9 mouse cellular contexts compared by ENCODE assay signal in genomic region chr9:107698611-107699190, GRCm38 (mm10). TPM values are rescaled to one million over a fixed set of nuclear protein-coding genes. Genes with fewer than 3 reads are reported as not detected.
DNase-seq lines count a peak whose midpoint lies in the region; ATAC-seq and TF ChIP-seq lines count a peak whose summit lies in the region.
"Had no signal": no experiment of that assay in that cellular context is flagged by ENCODE, and none has a peak within 500 bp of the region (broad histone marks: within the 10 kb centered on the region; RNA-seq: fewer than 3 reads in every experiment).

No protein-coding gene starts in this region.

- H3K4me1 ChIP-seq in liver, embryonic 11.5 days (replicated peaks; ENCODE audit: control insufficient read depth, insufficient read depth, low read length), result peaks cover 38% of the 10 kb centered on the region
- H3K4me1 ChIP-seq in liver, embryonic 12.5 days, result peaks cover 32% of the 10 kb centered on the region
- peaks cover 67% of the 10 kb centered on the region for H3K4me1 ChIP-seq in intestine, embryonic 14.5 days (replicated peaks; ENCODE audit: control insufficient read depth, insufficient read depth, low read length)
- H3K4me1 ChIP-seq in lung, postnatal 0 days (ENCODE audit: insufficient read depth, low read depth, low read length), result peaks cover 73% of the 10 kb centered on the region

- no peaks in the 10 kb centered on the region for H3K36me3 ChIP-seq in liver, embryonic 11.5 days (ENCODE audit: control insufficient read depth, insufficient read depth, low read length)
- no peaks in the 10 kb centered on the region for H3K36me3 ChIP-seq in liver, embryonic 12.5 days
- 0 out of 2 replicates have a peak, but pooled peaks cover 2% of the 10 kb centered on the region for H3K36me3 ChIP-seq in intestine, embryonic 14.5 days (ENCODE audit: control insufficient read depth, insufficient read depth, low read length)
- no peaks in the 10 kb centered on the region for H3K36me3 ChIP-seq in lung, postnatal 0 days (ENCODE audit: insufficient read depth, low read length)

- peak; percentile 58; the same call in 1 of the 2 replicates for TF ChIP-seq EP300 in lung, postnatal 0 days (IDR thresholded peaks at IDR 0.05)

- 0 out of 2 replicates have a peak overlapping the region, but pooled peaks have one; percentile 14 for H3K9ac ChIP-seq in liver, embryonic 11.5 days (ENCODE audit: low read depth, low read length)
- no peak overlapping the region for H3K9ac ChIP-seq in liver, embryonic 12.5 days
- H3K9ac ChIP-seq in intestine, embryonic 14.5 days (ENCODE audit: low read length), result 0 out of 2 replicates have a peak overlapping the region, but pooled peaks have one; percentile 0
- H3K9ac ChIP-seq in lung, postnatal 0 days (replicated peaks; ENCODE audit: low read depth), result peak overlapping the region; percentile 6; the same call in 1 of the 2 replicates

- peak overlapping the region; percentile 49 for H3K27ac ChIP-seq in liver, embryonic 11.5 days (ENCODE audit: low read depth, low read length)
- no peak overlapping the region for H3K27ac ChIP-seq in liver, embryonic 12.5 days
- peak overlapping the region; percentile 69 for H3K27ac ChIP-seq in intestine, embryonic 14.5 days (ENCODE audit: low read depth)
- peak overlapping the region; percentile 87 for H3K27ac ChIP-seq in lung, postnatal 0 days (ENCODE audit: low read length)

- ATAC-seq in liver, embryonic 11.5 days (replicated peaks; ENCODE audit: low FRiP score), result no peak
- ATAC-seq in liver, embryonic 12.5 days, result no peak
- no peak for ATAC-seq in intestine, embryonic 14.5 days (replicated peaks; ENCODE audit: low FRiP score, low TSS enrichment, low read depth)
- peak; percentile 20; the same call in 1 of the 2 replicates for ATAC-seq in lung, postnatal 0 days

- H3K4me2 ChIP-seq in liver, embryonic 11.5 days, result peak overlapping the region; percentile 21; the same call in 1 of the 2 replicates
- H3K4me2 ChIP-seq in liver, embryonic 12.5 days, result no peak overlapping the region
- H3K4me2 ChIP-seq in intestine, embryonic 14.5 days (ENCODE audit: low read length), result peak overlapping the region; percentile 29
- 0 out of 2 replicates have a peak overlapping the region, but pooled peaks have one; percentile 6 for H3K4me2 ChIP-seq in lung, postnatal 0 days (replicated peaks; ENCODE audit: low read depth, low read length)

- DNase-seq in liver, embryonic 11.5 days (ENCODE audit: low spot score), result no peak
- DNase-seq in intestine, embryonic 14.5 days (ENCODE audit: low spot score), result no peak
- DNase-seq in lung, postnatal 0 days (ENCODE audit: low spot score), result peak; percentile 58
- peak; percentile 43 for DNase-seq in yolk sac, embryonic 10.5 days (ENCODE audit: low spot score)
- no peak for DNase-seq in frontal cortex, postnatal 14 days (ENCODE audit: low spot score in 2 of 2)
- no peak for DNase-seq in gastrocnemius, postnatal 4 days (ENCODE audit: low spot score in 2 of 2)
- no peak for DNase-seq in right cerebral cortex, adult 2 months (ENCODE audit: low spot score in 2 of 2)

- no peak overlapping the region for H3K4me3 ChIP-seq in liver, embryonic 11.5 days (ENCODE audit: low read depth, low read length)
- H3K4me3 ChIP-seq in liver, embryonic 12.5 days, result no peak overlapping the region
- H3K4me3 ChIP-seq in intestine, embryonic 14.5 days (ENCODE audit: low read depth, low read length), result 0 out of 2 replicates have a peak overlapping the region, but pooled peaks have one; percentile 6
- no peak overlapping the region for H3K4me3 ChIP-seq in lung, postnatal 0 days (ENCODE audit: low read depth, low read length)
- H3K4me3 ChIP-seq: erythroblast, embryonic 14.5 days had no signal

- H3K9me3 ChIP-seq in liver, embryonic 11.5 days (ENCODE audit: control insufficient read depth, low read length), result no peaks in the 10 kb centered on the region
- H3K9me3 ChIP-seq in liver, embryonic 12.5 days (replicated peaks), result no peaks in the 10 kb centered on the region
- no peaks in the 10 kb centered on the region for H3K9me3 ChIP-seq in intestine, embryonic 14.5 days (ENCODE audit: control insufficient read depth, low read length)
- no peaks in the 10 kb centered on the region for H3K9me3 ChIP-seq in lung, postnatal 0 days (ENCODE audit: low read length)

- TF ChIP-seq CTCF in lung, postnatal 0 days (IDR thresholded peaks at IDR 0.05), result peak; percentile 56

- WGBS in liver, embryonic 11.5 days, result 31% methylated on average over 14 of the region's 14 CpGs
- 40% methylated on average over 14 of the region's 14 CpGs for WGBS in liver, embryonic 12.5 days (ENCODE audit: insufficient replicate concordance)
- WGBS in intestine, embryonic 14.5 days, result 12% methylated on average over 14 of the region's 14 CpGs
- 9% methylated on average over 14 of the region's 14 CpGs for WGBS in lung, postnatal 0 days

- H3K27me3 ChIP-seq in liver, embryonic 11.5 days (replicated peaks; ENCODE audit: control insufficient read depth, insufficient read depth, low read length), result peaks cover 17% of the 10 kb centered on the region
- peaks cover 77% of the 10 kb centered on the region for H3K27me3 ChIP-seq in liver, embryonic 12.5 days (replicated peaks)
- no peaks in the 10 kb centered on the region for H3K27me3 ChIP-seq in intestine, embryonic 14.5 days (replicated peaks; ENCODE audit: control insufficient read depth, insufficient read depth, low read length)
- no peaks in the 10 kb centered on the region for H3K27me3 ChIP-seq in lung, postnatal 0 days (replicated peaks; ENCODE audit: insufficient read depth, low read length)

RNA-seq across cellular contexts. Expression of gene Sema3f, which starts 11.6 kb away (rescaled TPM):
- 5.9 and 6.2 TPM in 2 replicates for polyA plus RNA-seq in liver, embryonic 11.5 days (2014; fragmentation: Nextera tagmentation; extraction: Ambion mirVana)
- 3.9 and 4.2 TPM in 2 replicates for polyA plus RNA-seq in liver, embryonic 12.5 days (2016; fragmentation: Nextera tagmentation; extraction: Ambion mirVana)
- 16.2 and 16.3 TPM in 2 replicates for polyA plus RNA-seq in intestine, embryonic 14.5 days (2014; fragmentation: Nextera tagmentation; extraction: Ambion mirVana)
- polyA plus RNA-seq in lung, postnatal 0 days (2015; fragmentation: Nextera tagmentation; extraction: Ambion mirVana), result 23.4 and 24.9 TPM in 2 replicates
- total RNA-seq in gastrocnemius, postnatal 4 days (2021), result 10 to 100 TPM; 26.4 to 27.2 TPM
- polyA plus RNA-seq: erythroblast, embryonic 14.5 days had no signal

RNA-seq across cellular contexts. Expression of gene Gnat1, which starts 19.2 kb away (rescaled TPM):
- polyA plus RNA-seq in liver, embryonic 11.5 days (2014; fragmentation: Nextera tagmentation; extraction: Ambion mirVana), result 4.7 and 5.0 TPM in 2 replicates
- polyA plus RNA-seq in liver, embryonic 12.5 days (2016; fragmentation: Nextera tagmentation; extraction: Ambion mirVana), result 1.9 and 2.4 TPM in 2 replicates
- polyA plus RNA-seq in intestine, embryonic 14.5 days (2014; fragmentation: Nextera tagmentation; extraction: Ambion mirVana), result 1.7 and 2.6 TPM in 2 replicates
- polyA plus RNA-seq in lung, postnatal 0 days (2015; fragmentation: Nextera tagmentation; extraction: Ambion mirVana), result 0.23 and 0.30 TPM in 2 replicates
- total RNA-seq in gastrocnemius, postnatal 4 days (2021), result not detected
- polyA plus RNA-seq: erythroblast, embryonic 14.5 days had no signal

RNA-seq across cellular contexts. Expression of gene Slc38a3, which starts 29.4 kb away (rescaled TPM):
- polyA plus RNA-seq in liver, embryonic 11.5 days (2014; fragmentation: Nextera tagmentation; extraction: Ambion mirVana), result 3.9 and 4.0 TPM in 2 replicates
- 2.8 and 3.3 TPM in 2 replicates for polyA plus RNA-seq in liver, embryonic 12.5 days (2016; fragmentation: Nextera tagmentation; extraction: Ambion mirVana)
- polyA plus RNA-seq in intestine, embryonic 14.5 days (2014; fragmentation: Nextera tagmentation; extraction: Ambion mirVana), result 2.2 and 9.3 TPM in 2 replicates
- polyA plus RNA-seq in lung, postnatal 0 days (2015; fragmentation: Nextera tagmentation; extraction: Ambion mirVana), result 0.51 and 0.81 TPM in 2 replicates
- 10 to 100 TPM; 10.6 to 11.3 TPM for total RNA-seq in gastrocnemius, postnatal 4 days (2021)

Comparison
In these comparisons a context has a peak if more than half of its experiments do, and no peak if none do; other contexts are left out.
1. DNase-seq: peak in lung, postnatal 0 days (single experiment) and yolk sac, embryonic 10.5 days (single experiment); none in liver, embryonic 11.5 days (single experiment), intestine, embryonic 14.5 days (single experiment), frontal cortex, postnatal 14 days (0 of 2), gastrocnemius, postnatal 4 days (0 of 2) and right cerebral cortex, adult 2 months (0 of 2).